Mouse (Mus musculus) heart, embryonic 11.5 days (tissue): Measurements from ENCODE around the gene B230104I21Rik. TPM values are rescaled to one million over a fixed set of nuclear protein-coding genes. Genes with fewer than 3 reads are reported as not detected.
A peak's percentile ranks its signal among the peaks of the same experiment; 100 is the strongest.

ENCODE experiments used
- ATAC-seq: fragments of 200-750 bp; cut with Nextera tagmentation; replicated peaks from 2 replicates; pipeline ENCODE4 v1.8.0; 2017; ENCODE audit warnings: moderate library complexity; ENCODE audit not compliant: insufficient number of reproducible peaks, low FRiP score, low TSS enrichment
- H3K27ac ChIP-seq: fragments of 300-500 bp; sonication (generic); 2 replicates; pipeline ENCODE4 v1.5.1; 2014; ENCODE audit warnings: mild to moderate bottlenecking, low read depth, low read length
- H3K27me3 ChIP-seq: fragments of 300-500 bp; sonication (generic); 2 replicates; pipeline ENCODE4 v1.6.1; 2014; ENCODE audit warnings: mild to moderate bottlenecking, low read length, mixed read lengths; ENCODE audit not compliant: control insufficient read depth, insufficient read depth
- H3K36me3 ChIP-seq: fragments of 300-500 bp; sonication (generic); 2 replicates; pipeline ENCODE4 v1.6.1; 2014; ENCODE audit warnings: mild to moderate bottlenecking, low read length, moderate library complexity, mixed read lengths; ENCODE audit not compliant: control insufficient read depth, insufficient read depth
- H3K4me1 ChIP-seq: fragments of 300-500 bp; sonication (generic); 2 replicates; pipeline ENCODE4 v1.6.1; 2014; ENCODE audit warnings: low read length; ENCODE audit not compliant: control insufficient read depth, insufficient read depth
- H3K4me2 ChIP-seq: fragments of 300-500 bp; sonication (generic); 2 replicates; pipeline ENCODE4 v1.6.1; 2014; ENCODE audit warnings: mild to moderate bottlenecking, moderate library complexity
- H3K4me3 ChIP-seq: fragments of 300-500 bp; sonication (generic); 2 replicates; pipeline ENCODE4 v1.5.1; 2014; ENCODE audit warnings: low read depth, low read length
- H3K9ac ChIP-seq: fragments of 300-500 bp; sonication (generic); 2 replicates; pipeline ENCODE4 v1.6.1; 2014; ENCODE audit warnings: mild to moderate bottlenecking, low read depth, low read length, moderate library complexity
- H3K9me3 ChIP-seq: fragments of 300-500 bp; sonication (generic); replicated peaks from 2 replicates; pipeline ENCODE4 v1.6.1; 2016; ENCODE audit warnings: low read length; ENCODE audit not compliant: control insufficient read depth
- WGBS: fragments of 180-500 bp; shearing (Covaris S2); extraction: QIAGEN DNeasy Blood & Tissue Kit; methylation state at CpG from one replicate; pipeline ENCODE4 v1.1.7; 2014; ENCODE audit not compliant: insufficient replicate concordance; 5-methylcytosine and 5-hydroxymethylcytosine counted together
- polyA plus RNA-seq: library from polyadenylated mRNA; unstranded; fragments of >200 nt; fragmentation: Nextera tagmentation; extraction: Ambion mirVana; gene quantifications from 2 replicates; pipeline ENCODE4 v1.2.1, GENCODE M21; 2014

Gene B230104I21Rik
- polyA plus RNA-seq, 1 experiment from 2014 or later: 0.24 TPM

GRCm38 (mm10) chr4:154312143-154312812 lies 23.6 kb upstream of the B230104I21Rik start:
- 0 out of 2 replicates have a peak, but pooled peaks cover 4% of the 10 kb centered on the region for H3K27me3 ChIP-seq
- H3K4me1 ChIP-seq: no peaks in the 10 kb centered on the region
- H3K9me3 ChIP-seq: no peaks in the 10 kb centered on the region
- H3K4me3 ChIP-seq: no peak overlapping the region
- H3K9ac ChIP-seq: no peak overlapping the region
- H3K27ac ChIP-seq: no peak overlapping the region
- H3K36me3 ChIP-seq: no peaks in the 10 kb centered on the region
- no peak for ATAC-seq
- 78% methylated on average over 2 of the region's 2 CpGs for WGBS
- H3K4me2 ChIP-seq: no peak overlapping the region

- no peak overlapping the region for H3K27ac ChIP-seq
- H3K9me3 ChIP-seq: no peaks in the 10 kb centered on the region
- no peaks in the 10 kb centered on the region for H3K36me3 ChIP-seq
- H3K9ac ChIP-seq: no peak overlapping the region
- 0 out of 2 replicates have a peak, but pooled peaks cover 4% of the 10 kb centered on the region for H3K27me3 ChIP-seq
- 49% methylated on average over 4 of the region's 4 CpGs for WGBS
- no peaks in the 10 kb centered on the region for H3K4me1 ChIP-seq
- no peak for ATAC-seq
- H3K4me3 ChIP-seq: no peak overlapping the region
- no peak overlapping the region for H3K4me2 ChIP-seq
Measured at GRCm38 (mm10) chr4:154312935-154313621, 22.8 kb upstream of the B230104I21Rik start.

GRCm38 (mm10) chr4:154313622-154313967 lies 22.3 kb upstream of the B230104I21Rik start:
- H3K9ac ChIP-seq: no peak overlapping the region
- 0 out of 2 replicates have a peak, but pooled peaks cover 4% of the 10 kb centered on the region for H3K27me3 ChIP-seq
- H3K9me3 ChIP-seq: no peaks in the 10 kb centered on the region
- H3K4me2 ChIP-seq: no peak overlapping the region
- H3K4me3 ChIP-seq: no peak overlapping the region
- no peaks in the 10 kb centered on the region for H3K36me3 ChIP-seq
- WGBS: 76% methylated on average over 11 of the region's 11 CpGs
- ATAC-seq: no peak
- H3K27ac ChIP-seq: no peak overlapping the region
- no peaks in the 10 kb centered on the region for H3K4me1 ChIP-seq

- ATAC-seq: no peak
- H3K4me3 ChIP-seq: no peak overlapping the region
- H3K27me3 ChIP-seq: peaks cover 12% of the 10 kb centered on the region; the same call in 1 of the 2 replicates
- no peaks in the 10 kb centered on the region for H3K36me3 ChIP-seq
- no peak overlapping the region for H3K4me2 ChIP-seq
- peaks cover 20% of the 10 kb centered on the region for H3K4me1 ChIP-seq
- no peaks in the 10 kb centered on the region for H3K9me3 ChIP-seq
- no peak overlapping the region for H3K9ac ChIP-seq
- H3K27ac ChIP-seq: peak overlapping the region; percentile 15; the same call in 1 of the 2 replicates
- WGBS: 38% methylated on average over 4 of the region's 4 CpGs
Measured at GRCm38 (mm10) chr4:154325410-154325809, 10.5 kb upstream of the B230104I21Rik start.

- Histone ChIP-seq H3K4me1 (peaks cover 26% of the 10 kb centered on the region), H3K9ac (no peak overlapping the region), H3K27me3 (peaks cover 9% of the 10 kb centered on the region; the same call in 1 of the 2 replicates), H3K9me3 (no peaks in the 10 kb centered on the region), H3K4me2 (no peak overlapping the region), H3K36me3 (no peaks in the 10 kb centered on the region), H3K27ac (no peak overlapping the region), H3K4me3 (no peak overlapping the region)
- 9% methylated on average over 20 of the region's 20 CpGs for WGBS
- ATAC-seq: no peak
Measured at GRCm38 (mm10) chr4:154328431-154328830, 7.5 kb upstream of the B230104I21Rik start.

GRCm38 (mm10) chr4:154328836-154329235 lies 7.1 kb upstream of the B230104I21Rik start:
- H3K27ac ChIP-seq: no peak overlapping the region
- no peaks in the 10 kb centered on the region for H3K9me3 ChIP-seq
- H3K4me2 ChIP-seq: no peak overlapping the region
- peaks cover 8% of the 10 kb centered on the region; the same call in 1 of the 2 replicates for H3K27me3 ChIP-seq
- no peak for ATAC-seq
- H3K36me3 ChIP-seq: no peaks in the 10 kb centered on the region
- H3K4me1 ChIP-seq: peaks cover 26% of the 10 kb centered on the region
- H3K4me3 ChIP-seq: no peak overlapping the region
- WGBS: 9% methylated on average over 6 of the region's 6 CpGs
- H3K9ac ChIP-seq: no peak overlapping the region

- Histone ChIP-seq H3K4me1 (peaks cover 27% of the 10 kb centered on the region), H3K9ac (0 out of 2 replicates have a peak overlapping the region, but pooled peaks have one; percentile 29), H3K27ac (peak overlapping the region; percentile 69), H3K4me3 (no peak overlapping the region), H3K36me3 (no peaks in the 10 kb centered on the region), H3K27me3 (peaks cover 10% of the 10 kb centered on the region; the same call in 1 of the 2 replicates), H3K9me3 (no peaks in the 10 kb centered on the region), H3K4me2 (no peak overlapping the region)
- ATAC-seq: peak; percentile 48; the same call in 1 of the 2 replicates
- 64% methylated on average over 7 of the region's 7 CpGs for WGBS
Measured at GRCm38 (mm10) chr4:154330001-154330400, 5.9 kb upstream of the B230104I21Rik start.

- ATAC-seq: no peak
- no peak overlapping the region for H3K9ac ChIP-seq
- H3K27ac ChIP-seq: peak overlapping the region; percentile 25; the same call in 1 of the 2 replicates
- WGBS: 54% methylated on average over 12 of the region's 12 CpGs
- H3K36me3 ChIP-seq: no peaks in the 10 kb centered on the region
- H3K4me2 ChIP-seq: no peak overlapping the region
- H3K27me3 ChIP-seq: peaks cover 14% of the 10 kb centered on the region; the same call in 1 of the 2 replicates
- no peak overlapping the region for H3K4me3 ChIP-seq
- peaks cover 25% of the 10 kb centered on the region for H3K4me1 ChIP-seq
- no peaks in the 10 kb centered on the region for H3K9me3 ChIP-seq
Measured at GRCm38 (mm10) chr4:154331271-154331670, 4.7 kb upstream of the B230104I21Rik start.
